Mouse (Mus musculus) testis, postnatal 14 days (tissue): ENCODE measurements around the gene Sptb.

ENCODE experiments used
- DNase-seq: peaks from one replicate; pipeline ENCODE4 v3.0.0; 2021; ENCODE audit warnings: low spot score

The Sptb gene

DNA sequence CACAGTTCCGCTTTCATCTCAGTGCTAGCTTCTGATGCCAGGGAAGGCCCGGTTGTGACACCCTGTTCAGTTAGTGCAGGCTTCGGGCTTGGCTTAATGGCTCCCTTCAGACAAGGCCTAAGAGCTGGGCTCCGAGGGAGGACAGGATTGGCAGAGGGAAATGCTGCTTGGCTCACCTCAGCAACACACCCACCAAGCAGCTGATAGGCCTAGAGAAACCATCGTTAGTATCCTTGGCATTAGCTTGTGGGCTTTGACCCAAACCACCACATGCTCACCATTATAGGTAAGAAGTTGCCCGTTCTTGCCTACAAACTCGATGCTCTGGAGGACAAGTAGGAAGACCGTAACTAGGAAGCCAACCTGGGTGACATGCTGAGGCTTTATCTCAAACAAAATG, 38.3 kb downstream of the Sptb start:
- no peak for DNase-seq

DNA sequence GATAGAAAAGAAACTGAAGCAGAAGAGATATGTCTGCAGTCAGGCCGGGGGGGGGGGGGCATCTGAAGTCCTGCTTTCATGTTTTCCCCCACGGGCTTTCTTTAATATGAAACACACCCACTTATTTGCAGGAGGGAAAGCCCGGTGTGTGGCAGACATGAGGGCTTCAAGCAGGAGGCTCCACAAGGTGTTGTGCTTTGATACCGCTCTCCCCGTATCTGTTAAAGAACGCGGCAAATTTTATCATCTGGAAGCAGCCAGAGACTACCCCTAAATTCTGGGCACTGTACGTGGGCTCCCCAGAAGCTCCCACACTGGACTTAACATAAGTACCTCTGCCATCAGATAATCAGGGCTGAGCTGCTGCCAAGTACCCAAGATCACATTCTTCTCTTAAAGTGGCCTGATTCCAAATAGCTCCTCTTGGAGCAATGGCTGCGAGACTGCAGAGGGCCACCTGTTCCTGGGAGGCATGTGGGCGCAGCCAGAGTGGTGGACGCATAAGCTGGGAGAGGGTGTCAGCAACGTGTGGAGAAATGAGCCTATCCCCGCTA, 39.7 kb downstream of the Sptb start:
- DNase-seq = no peak

- no peak for DNase-seq
These were observed 40.3 kb downstream of the Sptb start for GRCm38 (mm10) chr12:76669956-76670530.

DNA sequence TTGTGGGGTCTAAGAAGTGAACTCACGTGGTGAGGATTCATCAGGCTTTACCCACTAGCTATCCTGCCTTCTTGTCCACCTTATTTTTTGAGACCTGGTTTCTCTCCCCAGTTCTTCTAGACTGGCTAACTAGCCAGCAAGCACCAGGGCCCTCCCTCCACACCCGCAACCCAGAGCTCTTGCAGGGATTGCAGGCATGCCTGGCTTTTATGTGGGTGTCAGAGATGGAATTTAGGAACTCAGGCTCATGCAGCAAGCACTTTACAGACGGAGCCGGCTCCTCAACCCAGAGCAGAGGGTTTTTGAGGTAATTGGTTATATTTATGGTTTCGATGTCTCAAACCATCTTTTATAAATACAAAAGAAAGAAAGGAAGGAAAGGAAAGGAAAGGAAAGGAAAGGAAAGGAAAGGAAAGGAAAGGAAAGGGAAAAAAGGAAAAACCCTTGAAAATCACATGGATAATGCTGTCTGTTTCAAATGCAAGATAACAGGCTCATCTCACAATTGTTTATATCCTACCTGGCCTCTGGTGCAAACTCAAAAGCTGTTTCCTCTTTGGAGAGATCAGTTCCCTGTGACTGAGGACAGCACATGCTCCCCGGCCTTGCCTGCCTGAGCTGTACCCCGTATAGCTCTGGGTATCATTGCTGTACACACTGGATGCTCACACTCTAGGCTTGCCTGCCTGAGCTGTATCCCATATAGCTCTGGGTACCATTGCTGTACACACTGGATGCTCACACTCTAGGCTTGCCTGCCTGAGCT, 41.5 kb downstream of the Sptb start:
- DNase-seq = no peak

DNA sequence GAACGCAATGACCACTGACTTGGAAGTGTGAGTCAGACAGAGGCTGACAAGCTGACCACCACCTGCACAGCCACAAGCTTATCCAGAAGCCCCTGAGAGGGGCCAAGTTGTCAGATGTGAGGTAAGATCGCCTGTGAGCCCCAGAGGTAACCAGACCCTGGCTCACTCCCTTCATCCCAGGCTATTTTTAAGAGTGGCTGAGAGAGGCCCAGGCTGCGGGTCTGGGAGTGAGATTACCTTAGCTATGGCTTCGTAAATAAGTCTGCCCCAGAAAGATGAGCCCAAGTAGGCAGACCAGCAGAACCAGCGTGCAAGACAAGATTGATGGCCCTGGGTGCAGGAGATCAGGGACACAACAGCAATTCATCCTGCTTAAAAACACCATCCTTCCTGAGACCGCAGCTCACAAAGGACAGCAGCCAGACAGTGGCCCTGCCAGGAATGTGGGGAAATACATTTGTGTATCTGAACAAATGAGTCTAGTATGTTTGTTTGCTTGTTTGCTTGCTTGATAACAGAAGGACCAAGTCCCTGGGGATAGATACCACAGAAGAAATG, 58.5 kb downstream of the Sptb start:
- DNase-seq = no peak

DNA sequence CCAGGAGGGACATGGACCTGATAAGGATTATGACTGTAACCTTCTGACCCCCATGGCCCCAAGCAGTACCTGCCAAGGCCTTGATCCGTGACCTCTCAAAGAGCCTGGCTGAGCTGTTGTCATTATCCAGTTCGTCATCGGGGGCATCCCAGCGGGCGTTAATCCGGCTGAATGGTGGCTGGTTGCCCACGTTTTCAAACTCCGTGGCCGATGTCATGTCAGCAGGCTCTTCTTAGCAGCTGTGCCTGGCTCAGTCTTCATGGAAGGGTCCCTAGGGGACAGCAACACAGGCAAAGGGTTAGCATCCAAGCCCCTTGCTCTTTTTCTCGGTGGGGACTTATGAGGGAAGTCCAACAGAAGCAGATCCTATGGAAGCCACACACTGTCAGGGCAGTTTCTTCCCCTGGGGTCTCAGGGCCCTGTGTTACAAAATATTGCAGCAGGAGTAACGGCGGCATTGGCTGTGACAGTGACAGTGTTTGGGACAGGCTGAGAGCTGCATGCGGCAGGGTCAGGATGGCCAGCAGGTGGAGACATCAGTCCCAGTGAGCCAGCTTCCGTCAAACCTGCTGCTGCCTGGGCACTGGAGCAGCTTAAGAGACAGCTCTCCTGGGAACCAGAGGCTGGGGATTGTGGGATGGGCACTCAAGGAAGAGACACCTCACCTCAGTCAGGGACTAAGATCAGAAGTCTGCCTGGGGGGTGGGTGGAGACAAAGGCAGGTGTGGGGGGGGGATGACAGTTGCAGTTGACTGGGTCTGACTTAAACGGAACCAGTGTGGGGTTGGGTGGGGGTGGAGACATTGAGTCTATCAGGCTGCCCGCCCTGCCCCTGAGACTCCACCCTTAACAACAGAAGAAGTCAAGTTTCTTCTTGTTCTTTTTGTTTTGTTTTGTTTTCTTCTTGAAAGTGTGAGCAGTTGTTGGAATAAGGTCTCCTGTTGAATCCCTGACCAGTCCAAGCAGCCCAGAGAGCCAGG, 60.3 kb downstream of the Sptb start:
- DNase-seq = peak; percentile 41

- DNase-seq = no peak
These were observed 64.9 kb downstream of the Sptb start for GRCm38 (mm10) chr12:76645222-76646110.

- no peak for DNase-seq
These were observed 66.7 kb downstream of the Sptb start for GRCm38 (mm10) chr12:76643679-76644078.

DNA sequence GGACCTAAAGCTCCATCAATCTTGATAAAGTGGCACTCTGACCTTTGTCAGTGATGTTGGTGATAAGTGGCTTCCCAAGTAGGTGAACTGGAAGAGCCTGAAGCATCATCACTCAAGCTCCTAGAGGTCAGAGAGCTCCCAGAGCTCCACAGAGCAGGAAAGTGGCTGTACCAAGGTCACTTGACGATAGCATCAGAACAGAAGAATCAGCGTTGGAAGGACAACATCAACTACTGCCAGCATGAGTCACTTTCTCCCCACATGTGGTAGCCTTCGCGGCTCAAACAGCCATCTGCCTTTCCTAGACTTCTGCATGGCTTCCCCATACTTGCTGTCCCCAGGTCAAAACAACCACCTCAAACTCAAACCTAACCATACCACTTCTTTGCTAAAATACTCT, 67.7 kb downstream of the Sptb start:
- no peak for DNase-seq

DNA sequence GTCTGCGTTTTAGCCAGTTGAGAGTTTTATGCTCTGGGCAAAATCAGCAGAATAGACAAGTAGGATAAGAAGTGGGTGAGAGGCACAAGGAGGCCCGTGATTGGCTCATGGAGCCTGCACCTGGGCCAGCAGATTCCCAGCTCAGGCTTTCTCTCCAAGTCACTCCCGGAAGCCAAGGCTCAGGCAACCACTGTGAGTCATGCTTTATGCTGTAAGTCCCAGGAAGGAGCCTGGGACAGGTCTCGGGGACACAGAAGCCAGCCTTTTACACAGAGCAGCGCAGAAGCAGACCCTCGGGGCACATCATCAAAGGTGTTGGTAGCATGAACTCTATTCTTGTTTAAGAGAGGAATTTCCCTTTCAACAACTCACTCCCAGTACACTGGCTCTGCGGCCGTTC, 69.7 kb downstream of the Sptb start:
- no peak for DNase-seq

DNA sequence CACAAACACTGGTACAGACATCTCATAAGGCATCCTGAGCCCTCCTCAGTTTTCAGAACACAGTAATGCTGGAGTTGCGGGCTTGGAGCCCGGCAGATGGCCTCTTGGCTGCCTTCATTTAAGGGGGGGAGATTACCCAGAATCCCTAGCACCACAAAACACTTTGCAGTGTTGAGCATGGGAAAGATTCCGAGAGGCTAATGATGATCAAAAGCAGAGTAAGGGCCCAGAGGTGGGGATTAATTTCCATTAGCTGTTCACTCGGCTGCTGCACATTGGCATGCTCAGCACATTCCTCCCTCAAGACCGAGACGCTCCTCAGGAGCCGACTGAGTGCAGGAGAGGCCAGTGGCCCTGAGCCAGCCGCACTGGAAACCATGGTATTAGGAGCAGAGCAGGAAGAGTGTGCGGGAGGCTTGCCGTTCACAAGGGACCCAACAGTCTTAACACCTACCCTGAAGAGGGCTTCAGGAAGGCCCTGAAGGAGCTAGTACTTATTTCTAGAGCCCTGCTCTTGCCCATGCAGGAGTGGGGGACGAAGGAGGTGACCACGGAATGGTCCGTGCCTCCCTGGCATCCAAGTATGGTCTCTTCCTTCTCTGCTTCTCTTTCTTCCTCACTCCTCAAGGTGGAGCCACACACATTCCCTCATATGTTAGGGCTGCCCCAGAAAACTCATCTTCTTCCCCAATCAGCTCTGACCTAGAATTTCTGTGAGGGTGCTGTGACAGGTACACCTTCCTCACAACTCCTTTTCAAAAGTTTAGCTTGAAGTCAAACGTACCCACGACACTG, 75.3 kb downstream of the Sptb start:
- no peak for DNase-seq

DNA sequence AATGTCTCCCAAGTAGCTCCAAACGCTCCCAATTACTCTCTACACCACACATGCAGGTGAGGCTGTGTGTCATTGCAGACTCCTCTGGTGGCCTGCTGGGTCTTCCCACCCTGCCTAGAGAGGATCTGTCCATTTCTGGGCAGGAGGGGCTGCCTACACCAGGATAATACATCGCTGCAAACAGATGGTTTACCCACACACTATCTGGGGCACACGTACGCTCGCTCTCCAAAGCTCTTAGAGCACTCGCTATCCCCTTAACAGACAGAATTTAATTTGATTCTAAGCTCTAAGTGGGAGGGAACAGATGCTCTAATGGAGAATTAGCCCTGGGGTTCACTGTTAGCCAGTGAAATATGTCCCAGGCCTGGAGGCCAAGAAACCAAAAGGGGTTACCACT, 87.0 kb downstream of the Sptb start:
- DNase-seq = no peak

DNA sequence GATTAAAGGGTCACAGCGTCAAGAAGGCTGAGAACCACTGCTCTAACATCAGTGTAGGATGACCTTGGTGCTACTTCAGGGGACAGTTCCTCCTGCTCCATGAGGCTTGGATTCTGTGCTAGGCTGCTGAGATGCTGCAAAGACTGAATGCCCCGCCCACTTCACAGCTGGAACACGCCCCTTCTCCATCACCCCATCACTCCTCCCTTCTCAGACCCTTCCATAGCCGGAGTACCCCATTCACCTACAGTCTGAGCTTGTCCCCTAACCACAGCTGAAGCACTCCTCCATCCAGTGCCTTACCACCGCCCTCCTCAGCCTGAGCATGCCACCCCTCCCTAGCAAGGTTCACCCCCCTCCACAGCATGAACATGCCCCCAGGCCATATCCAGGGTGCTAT, 90.5 kb downstream of the Sptb start:
- no peak for DNase-seq

GRCm38 (mm10) chr12:76618175-76618574, 92.2 kb downstream of the Sptb start:
- no peak for DNase-seq

- no peak for DNase-seq
These were observed 94.8 kb downstream of the Sptb start for GRCm38 (mm10) chr12:76615580-76615937.

DNA sequence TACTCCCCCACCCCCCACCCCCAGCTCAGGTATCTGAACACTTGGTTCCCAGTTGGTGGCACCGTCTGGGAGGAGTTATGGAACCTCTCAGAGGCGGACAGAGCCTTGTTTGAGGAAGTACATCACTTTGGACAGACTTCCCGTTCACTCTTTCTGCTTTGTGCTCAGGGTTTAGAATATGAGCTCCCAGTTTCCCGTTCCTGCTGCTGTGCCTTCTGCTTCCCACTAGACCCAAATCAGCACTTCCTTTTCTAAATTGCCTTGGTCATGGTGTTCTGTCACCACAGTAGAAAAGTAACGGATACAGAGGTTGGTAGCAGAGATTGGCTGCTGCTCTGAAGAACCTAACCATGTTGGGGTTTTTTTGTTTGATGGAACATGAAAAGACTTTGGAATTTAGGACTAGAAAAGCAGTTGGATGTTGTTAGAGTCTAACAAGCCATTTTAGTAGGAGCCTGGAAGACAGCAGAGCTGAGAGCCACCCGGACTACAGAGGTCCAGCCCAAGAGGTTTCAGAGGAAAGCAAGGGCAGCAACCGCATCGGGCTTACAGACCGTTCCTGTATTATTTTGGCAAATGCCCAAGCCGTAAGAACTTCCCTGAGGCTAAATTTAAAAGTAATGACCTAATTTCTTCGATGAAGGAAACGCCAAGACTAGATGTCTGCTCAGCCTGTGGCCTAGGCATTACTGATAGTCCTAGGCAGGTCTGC, 95.3 kb downstream of the Sptb start:
- no peak for DNase-seq

DNA sequence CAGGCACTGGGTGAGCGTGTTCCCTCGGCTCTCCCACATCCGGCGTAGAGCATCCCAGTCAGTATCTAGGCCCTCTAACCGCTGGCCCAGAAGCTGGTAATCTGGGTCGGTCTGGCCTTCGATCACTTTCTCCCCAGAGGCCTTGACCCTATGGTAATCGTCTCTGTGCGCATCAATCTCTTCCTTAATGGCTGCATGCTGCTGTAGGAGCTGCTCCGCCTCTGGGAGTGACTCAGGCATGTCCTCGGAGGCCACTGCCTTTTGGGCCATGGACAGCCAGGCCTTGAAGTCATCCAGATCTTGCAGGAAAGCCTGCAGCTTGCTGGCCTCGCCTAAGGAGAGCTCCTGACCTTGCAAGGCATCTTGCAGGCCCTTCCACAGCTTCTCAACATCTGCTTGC, 97.7 kb downstream of the Sptb start:
- DNase-seq = no peak

- no peak for DNase-seq
These were observed 101.3 kb downstream of the Sptb start for GRCm38 (mm10) chr12:76608997-76609565.

GRCm38 (mm10) chr12:76608241-76608640, 102.1 kb downstream of the Sptb start:
- DNase-seq = no peak
